Mouse (Mus musculus) frontal cortex, postnatal 36 days (tissue): ENCODE data around the gene Neb.

Experiments
- DNase-seq, 2 experiments: peaks; one replicate each; pipeline ENCODE4 v3.0.0; 2022; ENCODE audit warnings: low spot score in 2 of 2

Gene Neb

DNA sequence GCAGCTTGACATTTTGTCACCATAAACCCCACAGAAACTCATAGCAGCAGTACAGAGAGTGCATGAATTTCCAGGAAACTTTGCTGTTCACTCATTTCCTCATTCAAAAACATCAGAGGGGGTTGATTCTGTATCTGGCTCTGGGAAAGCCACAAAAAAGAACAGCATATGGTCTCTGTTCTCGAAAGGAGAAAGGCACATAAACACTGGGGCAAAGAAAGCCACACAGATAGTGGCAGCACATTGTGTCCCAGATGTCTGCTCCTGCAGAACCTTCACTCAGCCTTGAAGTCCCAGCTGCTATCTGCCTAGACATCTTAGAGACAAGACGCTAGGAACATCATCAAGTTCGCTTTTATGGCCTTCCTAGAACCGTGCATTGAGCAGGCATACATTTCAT, 67.5 kb downstream of the Neb start:
- DNase-seq, result peak in 1 of 2 experiments; percentile 20

DNA sequence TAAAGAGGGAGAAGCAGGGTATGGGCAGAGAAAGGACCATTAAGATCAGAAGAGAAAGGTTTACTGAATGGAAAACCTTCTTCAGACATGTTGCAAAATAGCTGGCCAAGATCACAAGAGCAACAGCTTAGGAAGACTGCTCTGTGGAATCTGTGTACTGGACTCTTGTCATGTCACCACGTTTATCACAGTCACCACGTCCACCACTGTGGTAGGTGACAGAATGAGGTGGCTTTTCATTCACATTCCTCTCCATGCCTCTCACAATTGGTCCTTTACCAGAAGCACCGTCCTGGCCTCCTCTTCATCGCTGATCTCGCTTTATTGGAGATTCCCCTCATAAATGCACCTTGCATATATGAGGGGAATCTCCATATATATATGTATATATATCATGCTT, 71.6 kb downstream of the Neb start:
- no peak for DNase-seq

DNA sequence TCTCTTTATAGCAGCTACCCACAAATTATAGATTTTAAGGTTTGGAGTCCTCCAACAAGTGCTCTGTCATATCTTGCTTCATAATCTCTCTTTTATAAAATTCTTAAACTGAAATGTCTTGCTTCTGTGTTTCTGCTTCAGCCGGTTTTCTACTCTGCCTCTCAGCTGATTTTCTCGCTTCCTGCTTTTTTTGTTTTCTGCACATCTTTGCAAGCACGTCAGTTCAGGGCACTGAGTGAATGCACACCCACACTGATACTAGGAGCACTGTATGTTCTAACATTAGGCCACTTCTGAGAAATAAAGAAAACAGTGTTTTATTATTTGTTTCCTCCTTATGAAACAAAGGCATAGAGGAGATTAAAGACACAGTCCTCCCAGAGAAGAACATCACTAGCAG, 73.7 kb downstream of the Neb start:
- DNase-seq, result no peak

DNA sequence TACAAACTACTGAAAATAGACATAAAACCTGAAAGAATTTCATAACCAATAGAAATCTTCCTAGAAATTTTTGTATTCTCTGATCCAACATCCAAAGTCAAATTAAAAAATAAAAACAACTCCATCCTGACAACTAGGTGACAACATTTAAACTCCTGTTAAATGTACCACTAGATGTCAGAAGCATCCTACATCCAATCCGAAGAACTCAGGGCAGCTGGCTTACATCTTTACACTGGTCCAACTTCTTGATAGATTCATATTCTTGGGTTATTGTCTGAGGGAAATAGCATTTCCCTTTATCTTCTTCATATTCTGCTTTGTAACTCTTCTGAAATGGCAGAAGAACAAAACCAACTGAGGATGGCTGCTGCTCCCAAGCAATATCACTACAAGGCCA, 74.9 kb downstream of the Neb start:
- DNase-seq, result no peak

DNA sequence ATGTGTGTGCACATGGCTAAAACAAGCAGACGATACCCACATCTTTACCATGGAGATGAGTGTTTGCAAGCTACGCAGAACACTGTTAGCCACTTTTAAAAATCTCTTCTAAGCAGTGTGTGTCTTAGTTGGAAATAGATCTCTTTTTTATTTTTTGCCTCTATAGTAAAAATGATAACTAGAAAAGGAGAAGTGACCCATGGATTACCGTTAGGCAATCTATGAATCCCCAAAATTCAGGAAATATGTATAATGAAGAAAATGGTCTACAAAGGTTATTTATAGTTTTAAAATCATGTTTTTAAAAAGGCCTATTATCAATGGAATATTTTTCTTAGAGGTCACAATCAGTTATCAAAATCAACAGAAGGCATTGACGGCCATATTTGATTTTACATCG, 80.3 kb downstream of the Neb start:
- no peak for DNase-seq

DNA sequence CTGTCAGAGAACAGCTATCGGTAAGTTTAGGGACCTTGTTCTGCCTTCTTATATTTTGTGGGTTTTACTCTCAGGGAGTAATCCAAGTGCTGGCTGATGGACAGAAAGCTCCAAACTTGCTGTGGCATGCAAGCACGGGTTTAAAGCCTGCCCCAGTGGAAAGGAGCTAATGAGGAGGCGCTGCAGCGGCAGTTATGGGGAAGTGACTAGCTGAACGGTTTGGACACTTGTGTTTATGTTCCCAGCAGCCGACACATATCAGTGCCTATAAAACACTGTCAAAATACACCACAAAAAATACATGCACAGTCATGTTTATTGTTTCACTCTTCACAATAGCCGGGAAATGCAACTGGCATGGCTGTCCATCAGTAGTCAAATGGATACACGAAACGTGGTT, 81.5 kb downstream of the Neb start:
- no peak for DNase-seq

DNA sequence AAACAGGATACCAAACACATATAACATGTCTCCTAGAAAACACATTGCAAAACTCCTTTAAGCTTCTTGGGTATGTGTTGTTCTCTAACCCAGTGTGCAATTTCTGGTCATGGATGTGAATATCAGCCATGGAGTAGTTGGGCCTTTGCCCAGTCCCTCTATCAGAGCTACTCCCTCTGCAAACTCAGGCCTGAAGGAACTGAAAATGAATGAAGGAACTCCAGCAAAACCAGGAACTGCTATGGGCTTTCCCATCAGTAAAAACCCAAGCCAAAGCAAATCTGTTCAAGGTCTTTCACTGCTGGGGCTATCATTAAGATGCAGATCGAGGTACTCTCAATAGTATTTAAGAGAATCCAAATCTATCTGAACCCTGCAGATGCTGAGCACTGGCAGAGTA, 90.8 kb downstream of the Neb start:
- DNase-seq, result no peak

DNA sequence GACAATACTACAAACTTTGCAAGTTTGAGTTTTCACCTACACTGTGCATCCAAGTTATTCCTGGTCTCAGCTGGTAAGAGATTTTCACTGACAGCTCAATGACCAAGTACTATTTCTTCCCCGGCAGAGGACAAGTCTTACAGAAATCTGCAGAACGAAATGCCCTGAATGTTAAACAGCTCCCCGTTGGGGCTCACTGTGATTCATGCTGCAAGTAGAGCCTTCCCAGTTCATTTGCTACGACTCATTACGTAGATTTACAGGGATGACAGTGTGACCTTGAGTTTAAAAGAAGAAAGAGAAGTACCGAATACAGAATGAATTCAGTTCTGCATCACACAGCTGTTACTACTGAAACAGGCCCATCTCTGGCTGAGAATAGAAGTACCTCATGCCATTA, 91.9 kb downstream of the Neb start:
- no peak for DNase-seq

DNA sequence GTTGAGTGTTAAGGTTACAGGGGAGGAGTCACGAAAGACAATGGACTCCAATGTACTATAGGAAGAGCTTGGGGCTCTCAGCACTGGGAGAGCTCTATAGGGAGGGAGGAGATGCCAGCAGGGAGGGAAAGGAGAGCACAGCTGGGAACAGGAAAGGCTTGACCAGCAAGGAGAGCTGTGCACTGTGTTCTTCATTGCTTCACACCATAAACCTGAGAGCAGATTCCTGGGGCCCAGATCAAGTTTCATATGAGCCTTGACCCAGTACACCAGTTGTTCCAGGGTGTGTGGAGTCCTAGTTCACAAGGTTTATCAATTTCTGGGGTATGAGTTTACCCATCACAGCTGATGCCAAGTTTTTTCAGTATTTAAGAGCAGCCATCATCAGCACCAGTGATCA, 106.1 kb downstream of the Neb start:
- no peak for DNase-seq

DNA sequence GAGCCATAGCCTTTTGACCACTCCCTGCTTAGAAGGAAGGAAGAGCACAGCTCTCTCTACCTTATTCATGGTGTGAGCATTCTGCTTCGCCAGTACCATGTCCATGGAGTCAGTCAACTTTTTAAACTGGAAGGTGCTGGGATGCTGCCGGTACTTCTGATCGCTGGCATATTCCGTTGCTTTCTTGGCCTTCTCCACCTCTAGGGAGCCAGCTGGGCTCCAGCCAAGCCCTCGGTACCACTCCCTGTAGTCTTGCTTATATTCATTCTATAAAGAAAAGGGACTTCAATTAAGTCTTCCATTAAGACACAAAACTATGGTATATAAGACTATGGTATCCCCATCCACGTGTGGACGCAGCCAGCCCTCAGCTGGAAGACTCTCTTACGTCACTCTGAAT, 107.4 kb downstream of the Neb start:
- DNase-seq, result no peak

DNA sequence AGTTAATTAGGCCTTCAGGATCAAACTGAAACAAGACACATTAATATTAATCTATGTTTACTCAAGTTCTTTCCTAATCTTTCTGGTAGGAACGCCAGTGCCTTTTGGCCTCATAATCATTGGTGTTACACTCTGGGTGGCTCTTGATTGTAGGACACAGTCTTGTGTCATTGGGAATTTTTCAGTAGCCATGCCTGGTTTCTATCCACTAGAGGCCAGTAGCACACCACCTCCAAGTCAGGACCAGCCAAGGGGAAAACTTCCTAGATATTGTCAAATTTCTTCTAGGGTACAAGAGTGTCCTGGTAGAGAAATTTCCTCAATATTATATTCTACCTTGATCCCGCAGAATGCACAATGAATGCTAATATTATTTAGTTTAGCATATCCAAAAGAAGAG, 116.1 kb downstream of the Neb start:
- peak; percentile 14 to 47 for DNase-seq

DNA sequence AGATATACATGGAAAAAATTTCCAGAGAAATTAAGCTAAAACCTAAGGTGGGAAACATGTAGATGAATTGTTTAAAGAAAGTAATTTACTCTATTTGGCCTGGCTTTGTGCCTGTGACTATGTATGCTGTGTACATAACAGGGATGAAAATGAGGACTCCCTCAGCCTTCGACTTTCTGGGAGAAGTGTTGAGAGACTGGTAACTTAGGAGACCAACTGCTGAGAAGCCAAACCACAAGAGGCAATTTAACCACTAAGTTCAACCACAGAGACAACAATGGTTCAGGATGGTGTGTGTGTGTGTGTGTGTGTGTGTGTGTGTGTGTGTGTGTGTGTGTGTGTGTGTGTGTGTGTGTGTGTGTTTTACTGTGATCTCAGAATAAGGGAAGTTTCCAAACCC, 126.2 kb downstream of the Neb start:
- DNase-seq, result no peak

DNA sequence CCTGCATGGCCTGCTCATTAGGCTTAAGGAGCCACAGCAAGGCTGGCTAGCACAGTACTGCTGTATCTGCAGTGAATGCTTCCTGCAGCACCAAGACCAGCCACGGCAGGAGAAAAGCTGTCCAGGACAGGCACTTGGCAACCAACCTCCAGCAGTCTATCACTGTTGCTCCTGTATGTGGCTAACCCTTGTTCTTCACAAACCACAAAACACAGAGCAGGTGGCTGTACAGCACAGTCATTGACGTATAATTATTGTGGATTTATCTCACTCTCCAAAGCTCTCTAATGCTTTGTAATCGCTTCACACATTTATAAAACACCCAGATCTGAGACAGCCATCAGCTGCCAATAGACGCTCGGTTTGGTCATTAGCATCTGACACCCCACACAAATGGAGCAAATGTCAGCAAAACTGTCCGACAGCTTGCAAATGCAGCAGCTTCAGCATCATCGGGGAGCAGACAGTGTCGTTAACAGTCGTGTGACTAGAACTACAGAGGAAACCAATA, 129.9 kb downstream of the Neb start:
- DNase-seq, result no peak

DNA sequence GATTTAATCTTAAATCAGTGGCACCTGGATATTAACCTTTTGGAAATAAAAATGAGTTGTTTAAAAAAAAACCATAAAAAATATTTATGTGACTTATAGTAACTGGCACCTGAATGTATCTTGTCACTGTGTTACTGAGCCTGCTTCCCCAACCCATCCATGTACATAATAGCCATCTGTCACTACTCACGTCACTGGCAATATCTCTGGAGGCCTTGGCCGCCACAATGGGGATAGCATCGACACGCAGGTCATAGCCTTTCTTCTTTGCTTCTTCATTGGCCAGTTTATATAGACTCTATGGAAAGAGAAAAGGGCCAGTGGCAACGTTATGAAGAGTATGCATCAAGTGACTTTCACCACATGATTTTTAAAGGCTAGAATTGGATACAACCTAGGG, 133.2 kb downstream of the Neb start:
- no peak for DNase-seq

DNA sequence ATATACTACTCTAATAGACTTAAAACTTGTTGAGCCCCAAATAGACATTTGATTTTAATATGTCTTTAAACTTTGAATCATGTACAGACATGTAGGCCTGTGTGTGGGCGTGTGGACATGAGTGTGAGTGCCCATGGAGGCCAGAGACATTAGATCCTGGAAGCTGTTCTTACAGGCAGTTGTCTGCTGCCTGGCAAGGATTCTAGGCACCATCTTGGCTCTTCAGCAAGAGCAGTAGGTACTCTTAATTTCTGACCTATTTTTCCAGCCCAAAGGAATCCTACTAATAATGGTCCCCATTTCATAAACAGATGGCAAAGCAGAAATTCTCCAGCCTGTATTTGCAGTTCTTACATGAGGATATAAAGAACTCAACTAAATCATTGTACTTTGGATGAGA, 135.6 kb downstream of the Neb start:
- DNase-seq, result no peak

DNA sequence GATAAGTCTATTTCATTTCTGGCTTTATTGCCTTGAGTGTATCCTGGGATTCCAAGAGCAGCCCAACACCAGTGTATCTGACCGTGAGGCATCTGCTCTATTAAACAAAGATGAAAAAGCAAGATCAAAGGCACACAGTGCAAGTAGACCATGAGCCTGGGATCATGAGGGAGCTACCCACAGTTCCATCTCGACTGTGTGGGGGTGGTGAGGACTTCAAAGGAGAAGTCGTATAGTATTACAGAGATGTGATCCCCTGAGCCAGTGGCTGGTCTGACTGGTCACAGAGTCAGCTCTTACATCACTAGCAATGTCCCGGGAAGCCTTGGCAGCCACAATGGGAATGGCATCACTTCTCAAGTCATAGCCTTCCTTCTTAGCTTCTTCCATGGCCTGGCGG, 140.4 kb downstream of the Neb start:
- DNase-seq, result no peak

DNA sequence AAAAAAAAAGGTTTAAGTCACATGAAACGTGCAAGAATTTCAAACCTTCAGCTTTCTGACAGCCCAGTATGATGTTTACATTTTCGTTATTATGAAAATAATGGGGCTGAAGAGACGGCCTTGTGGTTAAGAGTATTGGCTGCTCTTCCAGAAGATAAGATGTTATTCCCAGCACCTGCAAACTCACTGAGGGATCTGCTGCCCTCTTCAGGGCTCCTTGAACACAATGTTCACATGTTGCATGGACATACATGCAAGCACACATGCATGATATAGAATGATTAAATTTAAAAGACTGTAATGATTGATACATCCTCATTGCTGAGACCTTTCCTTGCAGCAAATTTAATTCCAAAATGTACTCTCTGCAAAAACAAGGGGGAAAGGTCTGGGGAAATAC, 150.7 kb downstream of the Neb start:
- peak in 1 of 2 experiments; percentile 13 for DNase-seq

DNA sequence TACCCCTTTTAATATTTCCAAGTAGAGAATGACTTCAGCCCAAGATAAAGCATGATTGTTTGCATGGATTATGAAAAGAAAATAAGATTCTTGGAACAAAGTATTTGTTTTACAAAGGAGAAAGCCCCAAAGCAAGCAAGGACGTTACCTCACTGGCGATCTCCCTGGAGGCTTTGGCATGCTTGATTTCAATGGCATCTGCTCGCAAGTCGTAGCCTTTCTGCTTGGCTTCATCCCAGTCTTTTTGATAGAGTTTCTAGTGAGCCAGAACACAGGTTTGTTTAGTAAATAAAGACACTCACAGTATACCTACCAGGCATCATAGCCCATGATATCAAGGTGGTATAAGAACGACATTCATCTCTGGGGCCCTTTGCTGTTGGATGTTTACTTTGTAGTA, 153.9 kb downstream of the Neb start:
- DNase-seq, result no peak

DNA sequence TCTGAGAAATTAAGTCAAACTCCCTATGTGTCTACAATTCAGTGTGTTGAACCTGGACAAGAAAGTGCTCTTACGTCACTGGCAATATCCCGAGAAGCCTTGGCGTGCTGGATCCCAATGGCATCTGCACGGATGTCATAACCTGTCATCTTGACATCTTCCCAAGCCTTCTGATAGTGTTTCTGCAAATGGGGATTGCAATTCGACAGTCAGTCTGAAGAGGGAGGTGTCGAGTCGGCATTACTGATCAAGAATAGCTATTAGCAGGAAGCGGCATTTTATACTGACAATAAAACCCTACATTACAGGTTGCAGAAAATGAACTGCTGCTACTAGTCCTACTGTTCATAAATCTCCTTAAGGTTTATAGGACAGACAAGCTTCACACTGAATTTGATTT, 158.2 kb downstream of the Neb start:
- DNase-seq, result no peak

DNA sequence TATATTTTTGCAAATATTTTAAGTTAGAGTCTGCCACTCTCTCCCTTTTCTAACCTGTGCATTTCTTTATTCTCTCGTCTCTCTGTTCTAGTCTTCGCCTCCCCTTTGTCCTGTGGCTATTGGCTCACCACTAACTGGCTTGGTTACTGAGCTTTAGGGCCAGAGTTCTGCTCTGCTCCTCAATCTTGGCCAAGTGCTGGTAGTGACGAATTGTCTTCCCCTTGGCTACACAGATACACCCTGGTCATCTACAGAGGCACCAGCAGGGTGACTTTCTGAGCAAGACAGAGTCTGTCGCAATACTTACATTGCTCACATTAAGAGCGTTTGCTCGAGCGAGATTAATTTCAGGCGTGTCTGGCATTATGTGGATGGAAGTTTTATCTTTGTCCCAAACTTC, 162.3 kb downstream of the Neb start:
- DNase-seq, result no peak

DNA sequence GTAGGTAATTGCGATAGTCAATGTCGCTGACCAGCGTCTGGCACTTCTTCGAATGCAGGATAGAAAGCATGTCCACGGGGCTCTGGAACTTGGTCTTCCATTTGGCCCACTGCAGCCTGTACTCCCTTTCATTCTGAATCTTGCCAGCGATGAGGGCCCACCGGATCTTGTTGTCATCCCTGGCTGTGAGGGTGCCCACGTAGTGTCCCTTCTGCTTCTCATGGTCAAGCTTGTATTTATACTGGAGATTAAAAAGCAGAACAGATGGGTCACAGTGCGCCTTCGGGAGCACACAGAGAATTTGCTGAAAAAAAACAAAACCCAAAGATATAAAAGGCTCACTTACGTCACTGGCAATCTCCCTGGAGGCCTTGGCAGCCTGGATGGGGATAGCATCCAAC, 165.7 kb downstream of the Neb start:
- DNase-seq, result no peak

DNA sequence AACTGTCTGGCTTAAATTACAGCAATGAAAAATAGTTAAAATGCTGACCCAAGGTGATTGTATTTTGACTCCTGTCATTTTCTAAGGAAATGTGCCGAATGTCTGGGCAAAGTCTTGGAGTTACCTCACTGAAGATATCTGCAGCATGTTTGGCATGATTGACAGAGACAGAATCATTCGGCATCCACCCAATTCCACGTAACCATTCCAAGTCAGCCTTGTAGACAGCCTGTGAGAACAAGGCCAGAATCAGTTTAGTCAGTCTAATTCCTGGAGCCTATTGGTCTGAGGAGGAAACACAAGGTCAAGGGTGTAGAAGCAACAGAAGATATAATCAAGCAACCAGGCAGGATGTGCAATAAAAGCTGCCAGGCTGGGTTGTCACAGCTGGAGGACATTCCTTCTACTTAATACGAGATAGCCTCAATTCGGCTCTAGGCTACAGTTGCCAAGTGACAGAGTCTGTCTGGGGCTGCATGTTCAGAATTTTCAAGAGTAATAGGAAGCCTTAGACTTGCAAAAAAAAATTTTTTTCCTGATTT, 166.8 kb downstream of the Neb start:
- DNase-seq, result no peak

DNA sequence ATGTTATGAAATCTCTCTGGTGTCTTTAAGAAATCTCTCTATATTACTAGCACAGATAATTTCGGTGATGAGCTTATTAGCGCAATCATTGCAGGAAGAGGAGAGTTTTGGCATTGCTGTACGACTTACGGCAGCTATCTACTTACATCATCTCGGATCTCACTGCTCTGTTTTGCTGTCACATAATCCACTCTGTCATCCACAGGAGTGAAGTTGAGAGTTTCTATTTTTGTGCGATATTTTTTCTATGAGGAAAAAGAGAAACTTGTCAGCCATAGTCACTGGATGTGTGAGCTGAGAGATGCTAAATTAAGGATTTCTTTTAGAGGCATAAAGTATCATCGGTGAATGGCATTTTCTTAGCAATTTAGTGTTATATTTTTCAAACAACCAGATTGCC, 167.6 kb downstream of the Neb start:
- peak in 1 of 2 experiments; percentile 7 for DNase-seq

DNA sequence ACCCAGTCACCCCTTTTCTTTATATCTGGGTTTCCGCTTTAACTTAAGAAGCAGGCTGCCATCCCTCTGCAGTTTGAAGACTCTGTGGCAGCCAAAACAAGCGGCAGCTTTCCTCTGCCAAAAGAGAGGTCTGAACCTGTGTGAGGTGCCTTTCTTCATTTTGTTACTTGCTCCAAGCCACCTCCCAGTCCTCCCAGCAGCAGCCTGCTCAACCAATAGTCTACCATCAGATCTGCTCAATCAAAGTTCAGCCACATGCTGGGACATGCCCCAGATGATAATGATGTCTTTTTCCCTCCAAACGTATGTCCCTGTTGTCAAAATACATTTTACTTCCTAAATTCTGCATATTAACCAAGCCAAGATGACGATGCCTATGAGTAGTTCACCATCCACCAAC, 173.3 kb downstream of the Neb start:
- DNase-seq, result no peak

DNA sequence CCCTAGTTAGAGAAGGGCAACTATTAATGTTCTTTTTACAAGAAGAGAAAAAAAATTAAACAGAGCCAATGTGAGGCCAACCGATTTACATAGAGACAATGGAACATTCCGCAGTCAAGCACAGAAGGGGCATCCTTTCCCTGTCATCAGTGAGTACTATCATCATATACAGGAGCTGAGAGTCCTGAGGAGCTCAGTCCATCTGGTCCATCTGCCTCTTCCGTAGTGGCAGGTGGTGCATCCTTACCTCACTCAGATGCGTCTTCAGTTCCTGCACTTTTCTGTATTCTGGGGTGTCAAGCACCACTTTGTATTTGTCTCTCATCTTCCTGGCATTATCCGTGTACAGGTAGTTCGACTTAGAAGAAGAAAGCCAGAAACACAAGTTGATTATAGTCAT, 184.6 kb downstream of the Neb start:
- DNase-seq, result no peak
